Mouse (Mus musculus) embryonic facial prominence, embryonic 10.5 days (tissue): ENCODE measurements around the gene Prg3. TPM values are rescaled to one million over a fixed set of nuclear protein-coding genes. Genes with fewer than 3 reads are reported as not detected.

Source experiments
- DNase-seq: peaks from one replicate; pipeline ENCODE4 v3.0.0-alpha.2; 2017; ENCODE audit warnings: low spot score
- H3K27ac ChIP-seq: fragments of 300-500 bp; sonication (generic); replicated peaks from 2 replicates; pipeline ENCODE4 v1.5.1; 2016; ENCODE audit warnings: mild to moderate bottlenecking
- H3K27me3 ChIP-seq: fragments of 300-500 bp; sonication (generic); replicated peaks from 2 replicates; pipeline ENCODE4 v1.6.1; 2016; ENCODE audit warnings: low read depth, mild to moderate bottlenecking; ENCODE audit not compliant: poor library complexity, severe bottlenecking
- H3K36me3 ChIP-seq: fragments of 300-500 bp; sonication (generic); replicated peaks from 2 replicates; pipeline ENCODE4 v1.6.1; 2016; ENCODE audit warnings: mild to moderate bottlenecking, moderate library complexity
- H3K4me1 ChIP-seq: fragments of 300-500 bp; sonication (generic); 2 replicates; pipeline ENCODE4 v1.6.1; 2016
- H3K4me3 ChIP-seq: fragments of 300-500 bp; sonication (generic); 2 replicates; pipeline ENCODE4 v1.5.1; 2016; ENCODE audit warnings: mild to moderate bottlenecking, moderate library complexity
- H3K9me3 ChIP-seq: fragments of 300-500 bp; sonication (generic); 2 replicates; pipeline ENCODE4 v1.6.1; 2016; ENCODE audit warnings: mild to moderate bottlenecking
- WGBS: fragments of 180-500 bp; shearing (Covaris S2); methylation state at CpG from one replicate; pipeline ENCODE4 v1.1.7; 2016; 5-methylcytosine and 5-hydroxymethylcytosine counted together
- polyA plus RNA-seq: library from polyadenylated mRNA; unstranded; fragments of >200 nt; fragmentation: Nextera tagmentation; extraction: Ambion mirVana; gene quantifications from 2 replicates; pipeline ENCODE4 v1.2.1, GENCODE M21; 2016

Prg3 gene
- not detected in 2 replicates for polyA plus RNA-seq

GRCm38 (mm10) chr2:84987930-84988329, at the start of gene Prg3:
Prg3 (plus strand) TSS chr2:84988215.
- Histone ChIP-seq H3K4me3 (no peak within 1 kb of the TSS), H3K27ac (no peak within 1 kb of the TSS), H3K4me1 (no peaks in the 10 kb centered on the region), H3K36me3 (no peaks in the 10 kb centered on the region), H3K9me3 (no peaks in the 10 kb centered on the region), H3K27me3 (no peaks in the 10 kb centered on the region)
- 76% methylated on average over 1 of the region's 1 CpGs for WGBS
- no peak for DNase-seq

DNA sequence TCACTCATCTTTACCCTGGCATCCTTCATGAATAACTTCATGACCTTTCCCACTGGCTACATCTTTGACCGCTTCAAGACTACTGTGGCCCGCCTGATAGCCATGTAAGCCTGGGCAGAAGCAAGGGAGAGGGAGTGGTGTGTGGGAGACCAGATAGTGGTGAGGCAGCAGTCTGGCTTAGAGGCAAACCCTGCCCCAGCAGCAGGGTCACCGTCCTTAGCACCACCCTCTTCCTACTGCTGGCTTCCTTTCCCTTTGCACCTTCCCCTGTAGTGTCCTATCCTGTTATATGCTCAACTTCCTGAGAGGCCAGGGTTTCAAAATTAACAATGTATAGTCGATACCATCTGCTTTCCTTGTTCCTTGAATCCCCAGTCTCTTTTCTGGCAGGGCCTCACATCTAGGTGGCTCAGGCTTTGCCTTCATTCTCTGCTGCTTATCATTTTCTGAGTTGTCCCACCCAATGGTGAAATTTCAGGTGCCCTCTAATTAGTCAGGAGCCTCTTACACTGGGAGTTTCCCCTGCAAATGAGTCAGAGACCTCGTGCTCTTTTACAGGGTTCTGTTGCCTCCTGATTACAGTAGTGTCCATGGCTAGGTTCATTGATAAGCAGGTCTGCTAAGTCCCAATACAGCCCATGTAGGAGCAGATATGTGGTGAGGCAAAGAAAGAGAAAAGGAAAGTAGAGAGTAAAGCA, 49.6 kb upstream of the Prg3 start:
- no peaks in the 10 kb centered on the region for H3K27me3 ChIP-seq
- 83% methylated on average over 5 of the region's 5 CpGs for WGBS
- peaks cover 20% of the 10 kb centered on the region for H3K4me1 ChIP-seq
- H3K36me3 ChIP-seq, result peaks cover 22% of the 10 kb centered on the region; the same call in 1 of the 2 replicates
- no peak for DNase-seq
- peak overlapping the region; percentile 85; the same call in 1 of the 2 replicates for H3K27ac ChIP-seq
- H3K4me3 ChIP-seq, result peak overlapping the region; percentile 56
- H3K9me3 ChIP-seq, result no peaks in the 10 kb centered on the region

DNA sequence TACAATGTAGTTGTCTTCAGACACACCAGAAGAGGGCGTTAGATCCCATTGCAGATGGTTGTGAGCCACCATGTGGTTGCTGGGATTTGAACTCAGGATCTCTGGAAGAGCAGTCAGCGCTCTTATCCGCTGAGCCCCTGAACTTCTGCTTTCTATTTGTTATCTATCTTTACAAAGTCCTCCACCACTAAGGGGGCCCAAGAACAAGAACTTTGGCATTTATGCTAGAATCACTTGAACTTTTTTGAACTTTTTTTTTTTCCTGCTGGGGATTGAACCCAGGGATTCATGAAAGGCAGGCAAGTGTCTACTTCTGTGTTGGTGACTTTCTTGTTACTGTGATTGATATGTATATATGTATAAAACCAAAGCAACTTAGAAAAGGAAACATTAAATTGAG, 48.7 kb upstream of the Prg3 start:
- H3K9me3 ChIP-seq, result no peaks in the 10 kb centered on the region
- 92% methylated on average over 3 of the region's 3 CpGs for WGBS
- no peak overlapping the region for H3K27ac ChIP-seq
- no peak overlapping the region for H3K4me3 ChIP-seq
- peaks cover 27% of the 10 kb centered on the region for H3K36me3 ChIP-seq
- H3K27me3 ChIP-seq, result no peaks in the 10 kb centered on the region
- no peak for DNase-seq
- H3K4me1 ChIP-seq, result peaks cover 20% of the 10 kb centered on the region

DNA sequence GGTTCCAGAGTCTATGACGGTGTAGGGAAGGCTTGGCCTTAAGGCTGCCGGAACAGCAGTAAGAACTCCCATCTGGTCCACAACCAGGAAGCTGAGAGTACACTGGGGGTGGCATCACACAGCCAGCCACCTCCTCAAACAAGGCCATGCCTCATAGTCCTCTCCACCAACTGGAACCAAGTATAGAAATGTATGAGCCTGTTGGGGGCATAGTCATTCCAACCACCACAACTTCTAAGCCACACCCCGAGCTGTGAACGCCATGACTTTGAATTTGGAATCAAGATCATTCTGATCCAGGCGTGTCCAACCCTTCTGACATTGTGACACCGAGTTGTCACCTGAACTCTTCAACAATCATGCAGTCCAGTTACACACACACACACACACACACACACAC, 48.3 kb upstream of the Prg3 start:
- Histone ChIP-seq H3K36me3 (peaks cover 31% of the 10 kb centered on the region), H3K9me3 (no peaks in the 10 kb centered on the region), H3K4me3 (no peak overlapping the region), H3K27me3 (no peaks in the 10 kb centered on the region), H3K4me1 (peaks cover 20% of the 10 kb centered on the region), H3K27ac (no peak overlapping the region)
- DNase-seq, result no peak
- 89% methylated on average over 6 of the region's 6 CpGs for WGBS

- Histone ChIP-seq H3K4me3 (no peak overlapping the region), H3K36me3 (peaks cover 43% of the 10 kb centered on the region), H3K27ac (no peak overlapping the region), H3K9me3 (no peaks in the 10 kb centered on the region), H3K4me1 (peaks cover 19% of the 10 kb centered on the region), H3K27me3 (no peaks in the 10 kb centered on the region)
- DNase-seq, result no peak
- WGBS, result 80% methylated on average over 2 of the region's 2 CpGs
Observed at GRCm38 (mm10) chr2:84941332-84941731, 46.7 kb upstream of the Prg3 start.

GRCm38 (mm10) chr2:84941795-84942194, 46.2 kb upstream of the Prg3 start:
- Histone ChIP-seq H3K36me3 (peaks cover 47% of the 10 kb centered on the region), H3K9me3 (no peaks in the 10 kb centered on the region), H3K4me3 (no peak overlapping the region), H3K27ac (no peak overlapping the region), H3K4me1 (peaks cover 15% of the 10 kb centered on the region), H3K27me3 (no peaks in the 10 kb centered on the region)
- DNase-seq, result no peak
- 90% methylated on average over 4 of the region's 4 CpGs for whole genome bisulfite sequencing

DNA sequence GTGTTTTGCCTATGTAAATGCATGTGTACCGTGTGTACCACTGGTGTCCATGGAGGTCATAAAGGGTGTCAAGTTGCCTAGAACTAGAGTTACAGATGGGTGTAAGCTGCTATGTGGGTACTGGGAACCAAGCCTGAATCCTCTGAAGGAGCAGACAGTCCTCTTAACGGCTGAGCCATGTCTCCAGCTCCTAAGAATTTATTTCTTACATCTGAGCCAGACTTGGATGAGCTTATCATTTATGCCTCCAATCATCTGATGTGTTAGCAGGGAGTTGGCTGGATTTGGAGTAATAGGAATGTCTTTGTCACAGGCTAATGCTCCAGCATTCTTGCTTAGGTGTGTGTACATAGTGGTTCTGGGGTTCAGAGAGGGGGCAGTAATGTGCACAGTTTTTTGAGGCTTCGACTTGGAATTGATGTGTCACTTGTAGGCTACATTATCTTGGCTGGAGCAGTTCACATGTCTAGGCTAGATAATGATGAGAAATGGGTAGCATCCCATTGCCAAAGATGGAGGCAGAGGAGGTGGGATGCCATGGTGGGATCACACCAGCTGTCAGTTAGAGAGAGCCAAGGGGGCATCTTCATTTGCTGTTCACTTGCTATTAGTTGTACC, 40.8 kb upstream of the Prg3 start:
- Histone ChIP-seq H3K27ac (no peak overlapping the region), H3K27me3 (no peaks in the 10 kb centered on the region), H3K9me3 (no peaks in the 10 kb centered on the region), H3K36me3 (peaks cover 79% of the 10 kb centered on the region), H3K4me3 (no peak overlapping the region), H3K4me1 (no peaks in the 10 kb centered on the region)
- WGBS, result 88% methylated on average over 3 of the region's 3 CpGs
- no peak for DNase-seq

- H3K4me3 ChIP-seq, result no peak overlapping the region
- H3K4me1 ChIP-seq, result no peaks in the 10 kb centered on the region
- no peak overlapping the region for H3K27ac ChIP-seq
- no peak for DNase-seq
- H3K27me3 ChIP-seq, result no peaks in the 10 kb centered on the region
- H3K9me3 ChIP-seq, result no peaks in the 10 kb centered on the region
- H3K36me3 ChIP-seq, result peaks cover 89% of the 10 kb centered on the region
- 87% methylated on average over 7 of the region's 7 CpGs for WGBS
Observed at GRCm38 (mm10) chr2:84948252-84948651, 39.8 kb upstream of the Prg3 start.

GRCm38 (mm10) chr2:84948721-84949120, 39.3 kb upstream of the Prg3 start:
- DNase-seq, result no peak
- Histone ChIP-seq H3K9me3 (no peaks in the 10 kb centered on the region), H3K4me3 (no peak overlapping the region), H3K27me3 (no peaks in the 10 kb centered on the region), H3K27ac (no peak overlapping the region), H3K4me1 (no peaks in the 10 kb centered on the region), H3K36me3 (peaks cover 94% of the 10 kb centered on the region)
- WGBS, result 88% methylated on average over 2 of the region's 2 CpGs

- no peaks in the 10 kb centered on the region for H3K9me3 ChIP-seq
- H3K27me3 ChIP-seq, result no peaks in the 10 kb centered on the region
- H3K4me3 ChIP-seq, result no peak overlapping the region
- no peak for DNase-seq
- H3K27ac ChIP-seq, result no peak overlapping the region
- peaks cover 92% of the 10 kb centered on the region for H3K36me3 ChIP-seq
- 94% methylated on average over 8 of the region's 8 CpGs for WGBS
- H3K4me1 ChIP-seq, result no peaks in the 10 kb centered on the region
Observed at GRCm38 (mm10) chr2:84951027-84951426, 37.0 kb upstream of the Prg3 start.

DNA sequence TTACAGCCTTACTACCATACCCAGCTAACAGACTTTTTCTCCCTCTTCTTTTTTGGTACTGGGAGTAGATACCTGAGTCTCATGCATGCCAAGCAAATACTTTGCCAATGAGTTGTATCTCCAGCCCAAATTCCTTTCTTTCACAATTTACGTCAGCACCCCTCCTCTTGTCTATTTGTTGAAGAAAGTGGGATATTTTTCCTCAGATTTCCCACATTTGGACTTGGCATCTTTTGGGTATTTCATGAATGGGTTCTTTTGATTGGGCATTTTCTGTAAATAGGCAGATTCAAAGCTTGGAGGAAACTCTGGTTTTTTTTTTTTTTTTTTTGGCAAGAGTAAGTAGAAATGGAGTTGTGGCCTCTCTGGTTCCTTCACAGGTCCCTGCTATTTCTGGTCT, 35.8 kb upstream of the Prg3 start:
- 96% methylated on average over 1 of the region's 1 CpGs for WGBS
- peaks cover 92% of the 10 kb centered on the region for H3K36me3 ChIP-seq
- H3K4me1 ChIP-seq, result no peaks in the 10 kb centered on the region
- H3K4me3 ChIP-seq, result no peak overlapping the region
- no peaks in the 10 kb centered on the region for H3K27me3 ChIP-seq
- no peak for DNase-seq
- H3K27ac ChIP-seq, result no peak overlapping the region
- no peaks in the 10 kb centered on the region for H3K9me3 ChIP-seq

GRCm38 (mm10) chr2:84952693-84953092, 35.3 kb upstream of the Prg3 start:
- Histone ChIP-seq H3K9me3 (no peaks in the 10 kb centered on the region), H3K4me1 (no peaks in the 10 kb centered on the region), H3K27me3 (no peaks in the 10 kb centered on the region), H3K4me3 (no peak overlapping the region), H3K27ac (no peak overlapping the region), H3K36me3 (peaks cover 92% of the 10 kb centered on the region)
- no peak for DNase-seq
- 82% methylated on average over 4 of the region's 4 CpGs for WGBS

- no peak overlapping the region for H3K4me3 ChIP-seq
- H3K4me1 ChIP-seq, result no peaks in the 10 kb centered on the region
- H3K27ac ChIP-seq, result no peak overlapping the region
- H3K27me3 ChIP-seq, result no peaks in the 10 kb centered on the region
- WGBS, result 88% methylated on average over 9 of the region's 9 CpGs
- DNase-seq, result no peak
- peaks cover 74% of the 10 kb centered on the region for H3K36me3 ChIP-seq
- no peaks in the 10 kb centered on the region for H3K9me3 ChIP-seq
Observed at GRCm38 (mm10) chr2:84955435-84955834, 32.6 kb upstream of the Prg3 start.
